Mouse (Mus musculus) heart, postnatal 0 days (tissue): ENCODE measurements around the gene N4bp2.

Experiments
- CTCF ChIP-seq: IDR thresholded peaks from 2 replicates; pipeline ENCODE4 v1.5.1; 2016; ENCODE audit warnings: antibody characterized with exemption, control low read depth, low read depth
- EP300 ChIP-seq: IDR thresholded peaks from 2 replicates; pipeline ENCODE4 v1.6.1; 2016; ENCODE audit warnings: antibody characterized with exemption, low read depth

- TF ChIP-seq CTCF, result no peak
- no peak for TF ChIP-seq EP300
These were observed 101.2 kb downstream of the N4bp2 start for GRCm38 (mm10) chr5:65864486-65864885.
